Mouse (Mus musculus) right cerebral cortex, postnatal 25 days (tissue): ENCODE measurements at regions not wholly inside any gene's neighbourhood (a gene's known extent, or its start where the extent isn't known, plus 50 kb on each side); places are given as distances from the start of the nearest gene placed in this dataset.

ENCODE experiments used
- DNase-seq: peaks from one replicate; pipeline ENCODE4 v3.0.0; 2022

DNA sequence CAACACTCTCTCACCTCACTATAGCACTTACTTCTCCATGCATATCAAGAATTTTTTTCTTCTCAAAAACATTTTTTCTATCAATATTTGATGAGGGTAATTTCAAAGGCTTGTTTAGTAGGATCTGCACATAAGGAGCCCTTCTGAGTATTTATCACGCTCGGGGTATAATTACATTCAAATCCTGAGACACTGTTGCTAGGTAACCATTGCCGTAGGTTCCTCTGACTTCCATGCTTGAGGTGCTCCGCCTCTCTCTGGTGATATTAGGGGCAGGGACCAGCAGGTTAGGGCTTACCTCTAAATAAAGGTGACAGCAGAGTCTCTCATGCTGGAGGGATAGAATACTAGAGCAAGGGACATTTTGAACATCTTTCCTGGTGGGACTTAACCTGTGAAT lies 54.4 kb upstream of the 9630041A04Rik start:
- no peak for DNase-seq

DNA sequence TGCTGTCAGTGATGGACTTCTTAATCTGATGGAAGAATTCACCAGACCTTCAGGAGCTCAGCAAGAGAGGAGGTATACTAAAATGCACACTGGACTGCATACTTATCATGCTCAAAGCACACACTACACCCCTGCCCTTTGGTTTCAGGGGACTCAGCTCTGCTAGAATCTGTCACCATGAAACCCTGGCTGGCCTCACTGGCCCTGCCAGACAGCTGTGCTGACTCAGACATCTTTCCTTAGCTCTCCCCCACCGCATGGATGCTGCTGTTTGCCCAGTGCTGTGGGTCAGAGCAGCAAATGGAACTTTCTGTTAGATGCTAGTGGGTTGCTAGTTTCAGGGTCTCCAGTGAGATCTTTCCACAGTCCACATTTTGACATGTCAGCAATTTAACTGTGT lies 64.9 kb upstream of the 9630041A04Rik start:
- no peak for DNase-seq

- DNase-seq: no peak
Observed at GRCm38 (mm10) chr9:101796063-101796462, 65.6 kb upstream of the 9630041A04Rik start.

DNA sequence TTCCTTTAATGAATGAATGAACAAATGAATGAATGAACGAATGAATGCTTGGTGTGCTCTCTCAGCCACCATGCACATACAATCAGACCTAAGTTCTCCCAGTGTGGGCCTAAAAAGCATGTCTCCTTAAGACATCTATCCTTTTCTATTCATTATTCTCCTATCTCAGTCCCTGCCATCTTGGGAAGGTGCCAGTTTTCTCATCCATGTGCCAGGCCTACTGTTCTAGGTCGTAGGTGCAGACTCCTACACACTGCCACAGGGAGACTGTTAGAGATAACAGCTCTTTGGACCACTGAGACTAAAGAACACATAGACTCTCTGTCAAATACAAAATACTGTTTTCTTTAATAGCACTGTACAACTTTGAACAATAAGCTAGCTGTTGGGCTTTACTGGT lies 66.2 kb upstream of the 9630041A04Rik start:
- no peak for DNase-seq

DNA sequence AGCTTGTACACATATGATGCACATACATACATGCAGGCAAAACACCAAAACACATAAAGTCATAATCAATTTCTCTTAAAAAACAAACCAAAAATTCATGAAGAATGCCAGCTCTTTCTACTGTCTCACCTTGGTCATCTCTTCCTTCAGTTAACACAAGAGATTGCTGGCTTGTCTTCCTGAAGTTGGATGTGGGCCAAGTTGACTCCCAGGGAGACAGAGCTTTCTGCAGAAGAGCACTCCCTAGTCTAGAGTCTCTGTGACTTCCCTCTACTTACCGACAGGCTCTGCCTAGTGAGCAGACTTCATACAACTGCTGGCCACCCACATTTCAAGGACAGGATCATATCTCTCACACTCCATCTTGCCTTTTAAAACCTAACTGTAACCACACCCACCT lies 70.7 kb upstream of the 9630041A04Rik start:
- DNase-seq: no peak

- DNase-seq: no peak
Observed at GRCm38 (mm10) chr9:101740949-101741605, 120.6 kb upstream of the 9630041A04Rik start.

GRCm38 (mm10) chr9:101739322-101739721 lies 122.3 kb upstream of the 9630041A04Rik start:
- no peak for DNase-seq

GRCm38 (mm10) chr9:101734271-101734670 lies 127.4 kb upstream of the 9630041A04Rik start:
- no peak for DNase-seq

DNA sequence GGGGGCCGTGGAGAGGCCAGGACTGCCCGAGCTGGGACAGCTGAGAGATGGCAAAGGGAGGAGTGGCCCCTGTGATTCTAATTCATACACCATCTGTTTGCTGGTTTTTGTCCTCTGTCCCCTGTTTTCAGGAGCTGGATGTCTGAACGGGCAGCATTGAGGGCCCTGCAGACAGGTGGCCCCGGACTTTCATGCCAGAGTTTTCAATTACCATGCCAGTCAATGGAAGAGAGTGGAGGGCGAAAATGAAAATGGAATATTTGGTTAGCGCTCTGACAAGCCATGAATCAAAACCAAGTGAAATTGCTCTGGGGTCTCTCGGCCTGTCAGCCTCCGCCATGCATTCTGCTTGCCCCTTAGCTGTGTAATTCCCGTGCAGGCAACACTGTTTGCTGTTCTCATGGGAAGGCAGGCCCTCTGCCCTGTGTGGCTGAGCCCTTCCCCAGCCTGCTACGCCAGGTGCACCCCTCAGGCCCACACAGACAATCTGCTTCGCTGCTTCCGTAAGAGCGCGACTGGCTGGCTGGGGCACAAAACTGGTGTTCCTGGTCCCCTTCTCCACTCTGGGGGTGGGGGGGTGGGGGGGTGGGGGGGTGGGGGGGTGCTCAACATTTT lies 127.9 kb upstream of the 9630041A04Rik start:
- no peak for DNase-seq

- DNase-seq: no peak
Observed at GRCm38 (mm10) chr9:101730136-101730535, 131.5 kb upstream of the 9630041A04Rik start.

DNA sequence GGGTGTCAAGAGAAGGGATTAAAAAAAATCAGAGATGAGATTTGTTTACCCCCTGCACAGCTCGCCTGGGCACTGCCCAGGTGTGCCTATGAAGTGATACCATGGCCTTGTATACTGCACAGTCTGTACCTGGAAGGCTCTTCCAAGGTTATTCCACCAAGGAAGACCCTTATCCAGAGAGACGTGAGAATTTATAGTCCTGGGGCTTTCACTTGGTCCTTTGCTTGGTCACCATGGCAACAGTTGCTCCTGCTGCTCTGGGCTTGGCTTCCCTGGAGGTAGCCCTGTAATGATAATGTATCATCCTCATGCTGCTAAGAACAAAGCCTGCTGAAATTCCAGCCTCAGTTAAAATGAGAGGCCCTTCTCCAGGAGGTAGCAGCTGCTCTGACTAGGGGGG lies 143.7 kb upstream of the 9630041A04Rik start:
- no peak for DNase-seq

- DNase-seq: no peak
Observed at GRCm38 (mm10) chr9:101716326-101716725, 145.3 kb upstream of the 9630041A04Rik start.

DNA sequence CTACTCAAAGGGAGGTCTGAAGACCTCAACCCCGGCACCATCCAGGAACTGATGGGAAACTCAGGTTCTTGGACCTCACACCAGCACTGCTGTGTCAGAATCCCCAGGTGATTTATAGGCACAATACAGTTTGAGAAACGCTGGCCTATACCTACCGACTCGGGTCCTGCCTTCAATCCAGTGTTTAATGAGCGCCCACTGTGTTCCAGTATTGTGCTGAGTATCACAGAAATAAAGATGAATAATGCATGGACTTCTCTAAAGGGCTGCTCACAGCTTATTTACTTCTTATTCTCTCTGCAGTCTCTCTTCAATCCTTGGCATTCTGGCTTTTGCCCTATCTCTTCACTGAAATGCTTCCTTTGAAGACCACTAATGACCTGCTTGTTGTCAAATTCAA lies 146.8 kb upstream of the 9630041A04Rik start:
- no peak for DNase-seq

DNA sequence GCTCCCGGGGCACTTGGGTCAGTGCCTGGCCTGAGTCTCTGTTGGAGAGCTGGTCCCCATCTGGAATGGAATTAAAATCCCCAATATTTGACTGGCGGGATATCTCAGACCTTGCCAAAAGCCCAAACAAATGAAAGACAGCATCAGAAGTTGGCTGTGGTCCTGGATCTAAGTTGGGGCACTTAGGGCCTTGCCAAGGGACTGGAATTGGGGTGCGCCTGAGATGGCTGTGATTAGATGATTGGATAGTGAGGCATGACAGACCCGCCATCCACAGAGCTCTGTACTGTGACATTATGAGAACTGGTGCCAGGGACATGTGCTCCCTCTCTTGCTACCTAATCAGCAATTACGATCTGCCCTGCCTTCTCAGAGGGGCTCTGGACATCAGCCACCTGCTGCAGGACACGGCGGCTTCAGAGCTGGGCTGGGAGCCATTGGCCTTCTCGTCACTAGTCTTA lies 151.0 kb upstream of the 9630041A04Rik start:
- DNase-seq: no peak

GRCm38 (mm10) chr9:101700368-101700767 lies 161.3 kb upstream of the 9630041A04Rik start:
- no peak for DNase-seq

GRCm38 (mm10) chr9:101694054-101694453 lies 167.6 kb upstream of the 9630041A04Rik start:
- no peak for DNase-seq

DNA sequence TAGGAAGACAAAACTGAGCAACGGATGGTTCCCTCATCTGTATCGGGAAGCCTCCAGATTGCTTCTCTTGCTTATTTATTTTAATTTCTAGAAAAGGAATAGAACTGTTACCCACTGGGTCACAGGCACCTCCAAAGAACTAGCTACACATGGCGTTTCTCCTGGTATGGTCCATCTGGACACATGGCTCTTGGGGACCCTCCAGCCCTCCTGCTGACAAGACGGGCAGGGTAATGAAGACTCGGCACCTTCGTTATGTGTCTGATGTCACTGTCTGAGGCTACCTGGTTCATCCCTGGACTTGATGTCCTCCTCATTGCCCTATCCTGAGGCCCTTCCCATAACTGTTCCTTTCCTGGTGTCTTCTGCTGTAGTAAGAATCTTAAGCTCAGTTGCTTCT lies 170.3 kb upstream of the 9630041A04Rik start:
- DNase-seq: no peak

- DNase-seq: no peak
Observed at GRCm38 (mm10) chr9:101690916-101691315, 170.7 kb upstream of the 9630041A04Rik start.

GRCm38 (mm10) chr9:101690402-101690861 lies 171.2 kb upstream of the 9630041A04Rik start:
- no peak for DNase-seq

DNA sequence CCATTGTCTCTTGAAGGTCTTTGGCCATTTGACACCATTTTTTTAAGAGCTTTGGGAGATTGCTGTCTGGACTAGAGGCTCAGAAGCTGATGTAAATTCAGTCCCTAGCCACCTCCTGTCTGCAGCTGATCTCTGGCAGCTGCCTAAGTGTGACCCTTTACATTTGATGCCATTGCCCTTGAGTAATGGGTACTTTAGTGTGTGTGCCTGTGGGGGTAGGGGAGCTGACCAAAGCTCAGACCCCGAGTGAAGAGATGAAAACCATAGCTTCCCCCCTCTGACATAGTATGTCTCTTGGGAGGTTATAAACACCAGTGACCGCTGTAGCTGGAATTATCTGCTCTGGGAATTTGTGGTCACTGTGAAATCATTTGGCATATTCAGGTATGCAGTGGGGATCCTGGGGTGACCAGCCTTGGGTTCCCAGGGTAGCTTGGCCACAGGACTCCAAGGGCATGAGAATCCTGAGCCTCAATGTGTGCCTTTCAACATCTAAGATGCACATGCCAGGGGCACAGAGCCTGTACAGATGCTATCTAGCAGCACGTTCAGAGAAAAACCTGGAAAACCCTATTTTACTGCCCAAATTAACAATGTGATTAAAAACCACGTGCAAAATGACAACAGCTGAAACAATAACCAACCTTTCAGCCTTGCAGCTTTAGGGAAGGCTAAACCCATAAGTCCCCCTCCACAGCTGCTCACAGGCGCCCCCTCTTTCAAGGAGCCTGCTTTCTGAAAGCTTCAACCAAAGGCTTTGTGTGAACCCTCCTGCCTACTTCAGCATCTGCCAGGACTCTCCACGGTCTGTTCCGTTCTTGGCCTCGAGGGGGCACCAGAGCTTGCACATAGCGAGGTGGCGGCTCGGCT lies 171.9 kb upstream of the 9630041A04Rik start:
- peak; percentile 90 for DNase-seq

- DNase-seq: no peak
Observed at GRCm38 (mm10) chr9:101687226-101687625, 174.4 kb upstream of the 9630041A04Rik start.

DNA sequence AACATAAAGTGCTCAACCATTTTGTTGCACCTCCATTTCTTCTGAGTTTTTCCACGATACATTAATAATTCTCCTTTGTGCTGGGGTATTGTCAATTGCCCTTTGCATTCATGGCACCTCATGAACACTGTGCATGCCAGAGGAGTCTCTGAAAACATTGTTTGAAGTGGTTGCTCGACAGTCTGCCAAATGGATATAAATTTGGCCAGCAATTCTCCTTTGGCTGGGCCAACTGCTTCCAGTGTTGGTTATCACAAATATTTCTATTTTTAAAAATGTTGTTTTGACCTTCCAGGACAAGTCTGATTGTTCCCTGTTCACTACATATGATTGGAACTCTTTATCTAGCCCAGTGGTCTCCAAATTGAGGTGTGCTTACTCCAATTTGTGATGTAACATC lies 184.1 kb upstream of the 9630041A04Rik start:
- DNase-seq: no peak

DNA sequence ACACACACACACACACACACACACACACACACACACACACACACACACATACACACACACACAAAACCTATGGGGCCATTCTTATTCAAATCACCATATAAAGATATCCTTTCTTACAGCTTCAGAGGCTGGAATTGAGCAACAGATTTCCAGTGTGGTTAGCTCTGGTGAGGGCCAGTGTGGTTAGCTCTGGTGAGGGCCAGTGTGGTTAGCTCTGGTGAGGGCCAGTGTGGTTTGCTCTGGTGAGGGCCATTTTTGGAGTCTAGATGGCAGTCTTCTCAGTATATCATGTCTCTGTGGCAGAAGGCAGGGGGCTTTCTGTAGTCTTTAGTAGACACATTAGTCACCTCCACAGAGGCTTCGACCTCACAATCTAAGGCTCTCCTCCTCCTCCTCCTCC lies 191.5 kb upstream of the 9630041A04Rik start:
- DNase-seq: no peak

DNA sequence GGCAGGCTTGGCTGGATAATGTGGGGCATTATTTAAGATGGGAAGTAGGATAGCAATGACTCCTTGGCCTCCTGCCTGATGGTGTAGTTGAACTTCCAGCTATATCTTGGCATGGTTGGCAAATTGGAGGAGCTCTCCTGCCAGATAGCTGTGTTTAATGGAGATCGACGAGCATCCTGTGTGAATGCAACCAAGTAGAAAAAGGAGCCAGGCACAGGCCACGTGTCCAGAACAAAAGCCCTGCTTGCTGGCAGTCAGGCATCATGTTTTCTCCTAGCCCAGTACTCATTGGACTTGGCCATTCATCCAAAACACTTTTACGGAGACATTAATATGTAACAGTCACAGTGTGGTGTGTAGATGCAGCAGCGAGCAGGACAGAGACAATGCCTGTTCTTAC lies 211.8 kb upstream of the 9630041A04Rik start:
- no peak for DNase-seq
